Mouse (Mus musculus) kidney, adult 8-10 months (tissue): ENCODE results near the gene Rtp4.

ENCODE experiments used
- DNase-seq, 2 experiments: peaks; one replicate each; pipeline ENCODE4 v3.0.0; 2022

Rtp4 gene

GRCm38 (mm10) chr16:23591119-23592105, 71.3 kb downstream of the Rtp4 start:
- DNase-seq: no peak

- no peak for DNase-seq
Measured at GRCm38 (mm10) chr16:23592501-23592900, 72.4 kb downstream of the Rtp4 start.

GRCm38 (mm10) chr16:23596696-23597095, 76.6 kb downstream of the Rtp4 start:
- DNase-seq: no peak

- no peak for DNase-seq
Measured at GRCm38 (mm10) chr16:23597968-23598367, 77.9 kb downstream of the Rtp4 start.

- DNase-seq: no peak
Measured at GRCm38 (mm10) chr16:23606220-23606619, 86.1 kb downstream of the Rtp4 start.

GRCm38 (mm10) chr16:23606651-23607050, 86.6 kb downstream of the Rtp4 start:
- no peak for DNase-seq

- DNase-seq: no peak
Measured at GRCm38 (mm10) chr16:23607911-23608410, 87.9 kb downstream of the Rtp4 start.

GRCm38 (mm10) chr16:23609748-23610185, 89.7 kb downstream of the Rtp4 start:
- peak; percentile 42 to 49 for DNase-seq

- DNase-seq: no peak
Measured at GRCm38 (mm10) chr16:23624205-23624604, 104.1 kb downstream of the Rtp4 start.

- DNase-seq: no peak
Measured at GRCm38 (mm10) chr16:23631531-23631930, 111.4 kb downstream of the Rtp4 start.

GRCm38 (mm10) chr16:23632681-23633080, 112.6 kb downstream of the Rtp4 start:
- no peak for DNase-seq

- DNase-seq: no peak
Measured at GRCm38 (mm10) chr16:23653028-23653427, 132.9 kb downstream of the Rtp4 start.

GRCm38 (mm10) chr16:23653479-23653878, 133.4 kb downstream of the Rtp4 start:
- DNase-seq: no peak

GRCm38 (mm10) chr16:23659597-23660531, 139.8 kb downstream of the Rtp4 start:
- no peak for DNase-seq
